Mouse (Mus musculus): ENCODE results near the gene Sumo2. TPM values are rescaled to one million over a fixed set of nuclear protein-coding genes. Genes with fewer than 3 reads are reported as not detected.

Sumo2 gene
- polyA plus RNA-seq, 1 experiment from 2014 or later, result 994 TPM

GRCm38 (mm10) chr11:115522238-115522637 lies 13.8 kb downstream of the Sumo2 start:
- H3K27ac ChIP-seq (ENCODE audit: low read depth, low read length), result no peak overlapping the region
- H3K4me1 ChIP-seq (ENCODE audit: control insufficient read depth, insufficient read depth, low read length), result no peaks in the 10 kb centered on the region
- H3K9ac ChIP-seq (replicated peaks; ENCODE audit: low read depth, low read length), result no peak overlapping the region
- no peaks in the 10 kb centered on the region for H3K27me3 ChIP-seq (ENCODE audit: control insufficient read depth, insufficient read depth, low read length)
- no peaks in the 10 kb centered on the region for H3K9me3 ChIP-seq (ENCODE audit: control insufficient read depth, low read length)
- WGBS, result 89% methylated on average over 2 of the region's 2 CpGs
- H3K36me3 ChIP-seq (ENCODE audit: control insufficient read depth, insufficient read depth, low read length), result peaks cover 36% of the 10 kb centered on the region
- no peak overlapping the region for H3K4me2 ChIP-seq (ENCODE audit: low read depth, low read length)
- ATAC-seq (ENCODE audit: low read depth), result no peak
- no peak overlapping the region for H3K4me3 ChIP-seq (ENCODE audit: low read depth, low read length)

DNA sequence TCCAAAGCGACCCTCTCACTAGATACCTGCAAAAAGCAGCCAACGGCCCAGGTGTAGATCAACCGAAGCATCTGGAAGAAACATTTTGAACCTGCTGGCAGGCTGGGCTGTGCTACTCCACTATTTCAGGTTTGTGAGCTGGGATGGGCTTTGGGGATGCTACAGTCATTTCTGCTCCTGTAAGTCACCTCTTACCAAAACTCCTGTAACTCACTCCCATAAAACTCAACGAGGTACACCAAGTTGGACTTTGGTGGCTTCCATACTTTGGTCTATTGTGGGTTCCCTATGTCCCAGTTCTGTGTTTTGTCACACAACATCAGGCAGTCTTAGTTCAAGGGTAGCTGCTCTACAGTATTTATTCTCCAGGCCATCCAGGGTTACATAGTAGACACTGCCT lies 15.0 kb downstream of the Sumo2 start:
- H3K27me3 ChIP-seq (ENCODE audit: control insufficient read depth, insufficient read depth, low read length), result no peaks in the 10 kb centered on the region
- H3K27ac ChIP-seq (ENCODE audit: low read depth, low read length), result no peak overlapping the region
- no peak for ATAC-seq (ENCODE audit: low read depth)
- H3K9ac ChIP-seq (replicated peaks; ENCODE audit: low read depth, low read length), result no peak overlapping the region
- H3K9me3 ChIP-seq (ENCODE audit: control insufficient read depth, low read length), result no peaks in the 10 kb centered on the region
- no peak overlapping the region for H3K4me3 ChIP-seq (ENCODE audit: low read depth, low read length)
- peaks cover 26% of the 10 kb centered on the region; the same call in 1 of the 2 replicates for H3K36me3 ChIP-seq (ENCODE audit: control insufficient read depth, insufficient read depth, low read length)
- H3K4me1 ChIP-seq (ENCODE audit: control insufficient read depth, insufficient read depth, low read length), result no peaks in the 10 kb centered on the region
- H3K4me2 ChIP-seq (ENCODE audit: low read depth, low read length), result no peak overlapping the region
- 87% methylated on average over 4 of the region's 4 CpGs for WGBS

DNA sequence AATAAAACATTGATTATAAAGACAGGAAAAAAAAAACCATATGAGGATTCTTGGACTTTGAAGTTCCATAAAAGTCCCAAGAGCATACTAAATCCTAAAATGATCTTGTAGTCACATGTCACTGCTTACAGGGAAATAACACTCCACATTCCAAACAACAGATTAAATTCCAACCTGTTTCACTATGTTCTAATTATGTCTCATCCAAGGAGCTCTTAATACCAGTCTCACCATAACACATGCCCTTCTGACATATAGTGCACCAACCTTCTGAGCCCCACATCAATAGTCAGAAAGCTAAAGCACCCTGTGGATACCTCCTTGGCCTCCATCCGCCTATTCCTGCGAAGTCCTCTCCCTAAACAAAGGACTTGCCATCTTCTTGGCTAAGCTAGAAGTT lies 15.9 kb downstream of the Sumo2 start:
- no peaks in the 10 kb centered on the region for H3K27me3 ChIP-seq (ENCODE audit: control insufficient read depth, insufficient read depth, low read length)
- no peak for ATAC-seq (ENCODE audit: low read depth)
- WGBS, result 63% methylated on average over 2 of the region's 2 CpGs

DNA sequence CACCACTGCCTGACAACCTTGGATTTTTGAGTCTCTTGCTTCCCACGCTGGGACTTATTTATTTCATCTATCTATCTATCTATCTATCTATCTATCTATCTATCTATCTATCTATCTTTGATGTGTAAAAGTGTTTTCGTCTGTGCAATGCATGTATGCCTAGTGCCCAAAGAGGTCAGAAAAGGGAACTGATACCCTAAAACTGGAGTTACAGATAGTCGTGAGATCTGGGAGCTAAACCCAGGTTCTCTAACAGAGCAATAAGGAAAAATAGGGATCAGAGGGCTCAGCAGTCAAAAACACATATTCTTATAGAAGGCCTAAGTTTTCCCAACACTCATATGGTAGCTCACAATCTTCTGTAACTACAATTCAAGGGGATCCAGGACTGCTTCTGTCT lies 16.5 kb downstream of the Sumo2 start:
- H3K27ac ChIP-seq (ENCODE audit: low read depth, low read length), result no peak overlapping the region
- no peak overlapping the region for H3K9ac ChIP-seq (replicated peaks; ENCODE audit: low read depth, low read length)
- no peak overlapping the region for H3K4me3 ChIP-seq (ENCODE audit: low read depth, low read length)
- no peaks in the 10 kb centered on the region for H3K9me3 ChIP-seq (ENCODE audit: control insufficient read depth, low read length)
- H3K27me3 ChIP-seq (ENCODE audit: control insufficient read depth, insufficient read depth, low read length), result no peaks in the 10 kb centered on the region
- 86% methylated on average over 3 of the region's 3 CpGs for WGBS
- H3K4me1 ChIP-seq (ENCODE audit: control insufficient read depth, insufficient read depth, low read length), result no peaks in the 10 kb centered on the region
- no peak for ATAC-seq (ENCODE audit: low read depth)
- no peak overlapping the region for H3K4me2 ChIP-seq (ENCODE audit: low read depth, low read length)
- H3K36me3 ChIP-seq (ENCODE audit: control insufficient read depth, insufficient read depth, low read length), result 0 out of 2 replicates have a peak, but pooled peaks cover 13% of the 10 kb centered on the region

More for the DNA sequence above, 15.9 kb downstream of the Sumo2 start:
- Histone ChIP-seq H3K4me2 (ENCODE audit: low read depth, low read length) (no peak overlapping the region), H3K9me3 (ENCODE audit: control insufficient read depth, low read length) (no peaks in the 10 kb centered on the region), H3K9ac (replicated peaks; ENCODE audit: low read depth, low read length) (no peak overlapping the region), H3K4me3 (ENCODE audit: low read depth, low read length) (no peak overlapping the region), H3K27ac (ENCODE audit: low read depth, low read length) (no peak overlapping the region), H3K4me1 (ENCODE audit: control insufficient read depth, insufficient read depth, low read length) (no peaks in the 10 kb centered on the region), H3K36me3 (ENCODE audit: control insufficient read depth, insufficient read depth, low read length) (peaks cover 17% of the 10 kb centered on the region; the same call in 1 of the 2 replicates)

GRCm38 (mm10) chr11:115518693-115519092 lies 17.4 kb downstream of the Sumo2 start:
- Histone ChIP-seq H3K27ac (ENCODE audit: low read depth, low read length) (no peak overlapping the region), H3K4me1 (ENCODE audit: control insufficient read depth, insufficient read depth, low read length) (no peaks in the 10 kb centered on the region), H3K4me3 (ENCODE audit: low read depth, low read length) (no peak overlapping the region), H3K9me3 (ENCODE audit: control insufficient read depth, low read length) (no peaks in the 10 kb centered on the region), H3K36me3 (ENCODE audit: control insufficient read depth, insufficient read depth, low read length) (0 out of 2 replicates have a peak, but pooled peaks cover 6% of the 10 kb centered on the region), H3K27me3 (ENCODE audit: control insufficient read depth, insufficient read depth, low read length) (no peaks in the 10 kb centered on the region; the same call in 1 of the 2 replicates), H3K4me2 (ENCODE audit: low read depth, low read length) (no peak overlapping the region), H3K9ac (replicated peaks; ENCODE audit: low read depth, low read length) (no peak overlapping the region)
- no peak for ATAC-seq (ENCODE audit: low read depth)
- WGBS, result 77% methylated on average over 9 of the region's 9 CpGs

DNA sequence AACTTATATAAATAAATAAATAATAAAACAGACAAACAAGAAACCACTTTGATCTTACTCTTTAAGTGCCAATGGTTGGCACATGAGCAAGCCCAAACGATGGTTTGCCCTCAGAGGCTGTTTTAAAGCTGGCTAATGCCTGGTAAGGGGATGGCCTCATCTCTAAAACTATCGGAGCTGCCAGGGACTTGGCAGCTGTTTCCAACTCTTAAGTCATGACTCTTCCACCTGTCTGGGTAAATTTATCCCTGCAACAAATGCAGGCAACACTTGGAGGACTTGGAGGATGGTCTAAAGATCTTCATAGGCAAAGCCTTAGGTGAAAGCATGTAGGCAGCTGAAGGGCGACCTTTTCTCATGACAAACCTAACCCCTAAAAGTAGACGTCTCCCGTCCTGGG lies 19.1 kb downstream of the Sumo2 start:
- no peak overlapping the region for H3K4me2 ChIP-seq (ENCODE audit: low read depth, low read length)
- no peaks in the 10 kb centered on the region for H3K9me3 ChIP-seq (ENCODE audit: control insufficient read depth, low read length)
- H3K27ac ChIP-seq (ENCODE audit: low read depth, low read length), result no peak overlapping the region
- no peak for ATAC-seq (ENCODE audit: low read depth)
- H3K27me3 ChIP-seq (ENCODE audit: control insufficient read depth, insufficient read depth, low read length), result no peaks in the 10 kb centered on the region; the same call in 1 of the 2 replicates
- H3K4me1 ChIP-seq (ENCODE audit: control insufficient read depth, insufficient read depth, low read length), result peaks cover 5% of the 10 kb centered on the region; the same call in 1 of the 2 replicates
- 84% methylated on average over 5 of the region's 5 CpGs for WGBS
- no peak overlapping the region for H3K9ac ChIP-seq (replicated peaks; ENCODE audit: low read depth, low read length)
- H3K4me3 ChIP-seq (ENCODE audit: low read depth, low read length), result no peak overlapping the region
- H3K36me3 ChIP-seq (ENCODE audit: control insufficient read depth, insufficient read depth, low read length), result no peaks in the 10 kb centered on the region

GRCm38 (mm10) chr11:115515021-115515420 lies 21.1 kb downstream of the Sumo2 start:
- Histone ChIP-seq H3K4me3 (ENCODE audit: low read depth, low read length) (no peak overlapping the region), H3K4me1 (ENCODE audit: control insufficient read depth, insufficient read depth, low read length) (peaks cover 25% of the 10 kb centered on the region), H3K9ac (replicated peaks; ENCODE audit: low read depth, low read length) (no peak overlapping the region), H3K27me3 (ENCODE audit: control insufficient read depth, insufficient read depth, low read length) (no peaks in the 10 kb centered on the region; the same call in 1 of the 2 replicates), H3K36me3 (ENCODE audit: control insufficient read depth, insufficient read depth, low read length) (no peaks in the 10 kb centered on the region), H3K4me2 (ENCODE audit: low read depth, low read length) (no peak overlapping the region), H3K27ac (ENCODE audit: low read depth, low read length) (no peak overlapping the region), H3K9me3 (ENCODE audit: control insufficient read depth, low read length) (no peaks in the 10 kb centered on the region)
- no peak for ATAC-seq (ENCODE audit: low read depth)
- WGBS, result 80% methylated on average over 6 of the region's 6 CpGs

- H3K36me3 ChIP-seq (ENCODE audit: control insufficient read depth, insufficient read depth, low read length), result no peaks in the 10 kb centered on the region
- H3K27ac ChIP-seq (ENCODE audit: low read depth, low read length), result peak within 1 kb of the TSS; percentile 86
- H3K4me1 ChIP-seq (ENCODE audit: control insufficient read depth, insufficient read depth, low read length), result peaks cover 28% of the 10 kb centered on the region
- no peaks in the 10 kb centered on the region; the same call in 1 of the 2 replicates for H3K27me3 ChIP-seq (ENCODE audit: control insufficient read depth, insufficient read depth, low read length)
- peak within 1 kb of the TSS; percentile 100 for H3K4me3 ChIP-seq (ENCODE audit: low read depth, low read length)
- H3K4me2 ChIP-seq (ENCODE audit: low read depth, low read length), result peak within 1 kb of the TSS; percentile 92
- peak; percentile 97 for ATAC-seq (ENCODE audit: low read depth)
- WGBS, result under 1% methylated on average over 24 of the region's 24 CpGs
- H3K9me3 ChIP-seq (ENCODE audit: control insufficient read depth, low read length), result no peaks in the 10 kb centered on the region
- H3K9ac ChIP-seq (replicated peaks; ENCODE audit: low read depth, low read length), result peak within 1 kb of the TSS; percentile 100
Observed at GRCm38 (mm10) chr11:115514238-115514663, 21.8 kb downstream of the Sumo2 start, which contains the start of gene Jpt1. Jpt1 (minus strand) TSS chr11:115514387.

GRCm38 (mm10) chr11:115513271-115514237 lies 22.5 kb downstream of the Sumo2 start:
- WGBS, result under 1% methylated on average over 57 of the region's 57 CpGs
- peaks cover 33% of the 10 kb centered on the region for H3K4me1 ChIP-seq (ENCODE audit: control insufficient read depth, insufficient read depth, low read length)
- H3K4me2 ChIP-seq (ENCODE audit: low read depth, low read length), result peak overlapping the region; percentile 92
- peak overlapping the region; percentile 86 for H3K27ac ChIP-seq (ENCODE audit: low read depth, low read length)
- no peaks in the 10 kb centered on the region for H3K9me3 ChIP-seq (ENCODE audit: control insufficient read depth, low read length)
- peak; percentile 68 for ATAC-seq (ENCODE audit: low read depth)
- no peaks in the 10 kb centered on the region for H3K36me3 ChIP-seq (ENCODE audit: control insufficient read depth, insufficient read depth, low read length)
- peak overlapping the region; percentile 100 for H3K9ac ChIP-seq (replicated peaks; ENCODE audit: low read depth, low read length)
- H3K27me3 ChIP-seq (ENCODE audit: control insufficient read depth, insufficient read depth, low read length), result no peaks in the 10 kb centered on the region; the same call in 1 of the 2 replicates
- peak overlapping the region; percentile 100 for H3K4me3 ChIP-seq (ENCODE audit: low read depth, low read length)

All from neural tube, embryonic 14.5 days (tissue).